Mouse (Mus musculus): ENCODE measurements around the gene Cenpp. TPM values are rescaled to one million over a fixed set of nuclear protein-coding genes. Genes with fewer than 3 reads are reported as not detected.

Cenpp gene
- total and polyA plus RNA-seq, 2 experiments from 2014 or later: 6.9 to 9.0 TPM

DNA sequence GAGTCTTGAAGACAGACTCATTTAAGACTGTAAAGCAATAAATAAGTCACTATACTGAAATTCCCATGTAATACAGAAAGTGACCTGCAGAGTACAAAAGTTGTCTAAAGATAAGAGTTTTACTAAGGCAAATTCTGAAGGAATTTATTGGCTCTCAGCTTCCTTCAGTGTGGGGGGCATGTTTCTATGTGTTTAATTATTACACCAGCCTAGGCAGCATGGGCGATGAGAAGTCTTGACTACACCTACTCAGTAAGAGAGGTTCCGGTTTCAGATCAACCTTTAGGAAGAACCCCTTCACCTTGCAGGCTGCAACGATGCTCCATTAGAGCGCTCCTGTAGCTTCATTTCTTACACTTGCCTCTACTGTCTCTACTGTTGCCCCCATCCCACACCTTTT is 121.9 kb downstream of the Cenpp start:
- ATAC-seq: no peak

GRCm38 (mm10) chr13:49526235-49526634 is 126.3 kb downstream of the Cenpp start:
- TF ChIP-seq CTCF (IDR thresholded peaks at IDR 0.05; ENCODE audit: low read depth): no peak
- Histone ChIP-seq H3K4me2 (ENCODE audit: low read depth) (no peak overlapping the region), H3K27me3 (ENCODE audit: insufficient read depth, low read length) (no peaks in the 10 kb centered on the region), H3K9me3 (ENCODE audit: low read length) (no peaks in the 10 kb centered on the region), H3K36me3 (ENCODE audit: insufficient read depth) (no peaks in the 10 kb centered on the region), H3K4me1 (ENCODE audit: insufficient read depth) (no peaks in the 10 kb centered on the region), H3K4me3 (ENCODE audit: low read depth, low read length) (no peak overlapping the region), H3K9ac (no peak overlapping the region), H3K27ac (ENCODE audit: low read depth, low read length) (no peak overlapping the region)
- ATAC-seq (no peak), DNase-seq (no peak)
- 69% methylated on average over 2 of the region's 2 CpGs for WGBS

More for the DNA sequence above, 121.9 kb downstream of the Cenpp start:
- Histone ChIP-seq H3K27ac (ENCODE audit: low read depth, low read length) (no peak overlapping the region), H3K27me3 (ENCODE audit: insufficient read depth, low read length) (no peaks in the 10 kb centered on the region), H3K9ac (no peak overlapping the region), H3K9me3 (ENCODE audit: low read length) (no peaks in the 10 kb centered on the region), H3K4me1 (ENCODE audit: insufficient read depth) (no peaks in the 10 kb centered on the region), H3K4me3 (ENCODE audit: low read depth, low read length) (no peak overlapping the region), H3K36me3 (ENCODE audit: insufficient read depth) (no peaks in the 10 kb centered on the region), H3K4me2 (ENCODE audit: low read depth) (no peak overlapping the region)
- no peak for TF ChIP-seq CTCF (IDR thresholded peaks at IDR 0.05; ENCODE audit: low read depth)
- no peak for DNase-seq
- WGBS: 98% methylated on average over 4 of the region's 4 CpGs

GRCm38 (mm10) chr13:49518761-49519160 is 133.8 kb downstream of the Cenpp start:
- Histone ChIP-seq H3K4me3 (ENCODE audit: low read depth, low read length) (no peak overlapping the region), H3K4me2 (ENCODE audit: low read depth) (no peak overlapping the region), H3K27me3 (ENCODE audit: insufficient read depth, low read length) (no peaks in the 10 kb centered on the region), H3K36me3 (ENCODE audit: insufficient read depth) (no peaks in the 10 kb centered on the region), H3K9ac (no peak overlapping the region), H3K4me1 (ENCODE audit: insufficient read depth) (no peaks in the 10 kb centered on the region), H3K27ac (ENCODE audit: low read depth, low read length) (no peak overlapping the region), H3K9me3 (ENCODE audit: low read length) (no peaks in the 10 kb centered on the region)
- TF ChIP-seq CTCF (IDR thresholded peaks at IDR 0.05; ENCODE audit: low read depth): no peak
- 27% methylated on average over 2 of the region's 2 CpGs for WGBS
- DNase-seq (no peak), ATAC-seq (no peak)

GRCm38 (mm10) chr13:49507176-49507575 is 145.4 kb downstream of the Cenpp start:
- 88% methylated on average over 3 of the region's 3 CpGs for WGBS
- no peaks in the 10 kb centered on the region for H3K36me3 ChIP-seq (ENCODE audit: insufficient read depth)
- no peaks in the 10 kb centered on the region for H3K27me3 ChIP-seq (ENCODE audit: insufficient read depth, low read length)
- no peak overlapping the region for H3K27ac ChIP-seq (ENCODE audit: low read depth, low read length)
- H3K4me2 ChIP-seq (ENCODE audit: low read depth): no peak overlapping the region
- H3K4me1 ChIP-seq (ENCODE audit: insufficient read depth): no peaks in the 10 kb centered on the region
- ATAC-seq: no peak
- TF ChIP-seq CTCF (IDR thresholded peaks at IDR 0.05; ENCODE audit: low read depth): no peak
- no peak overlapping the region for H3K4me3 ChIP-seq (ENCODE audit: low read depth, low read length)
- no peaks in the 10 kb centered on the region for H3K9me3 ChIP-seq (ENCODE audit: low read length)
- no peak overlapping the region for H3K9ac ChIP-seq
- DNase-seq: no peak

DNA sequence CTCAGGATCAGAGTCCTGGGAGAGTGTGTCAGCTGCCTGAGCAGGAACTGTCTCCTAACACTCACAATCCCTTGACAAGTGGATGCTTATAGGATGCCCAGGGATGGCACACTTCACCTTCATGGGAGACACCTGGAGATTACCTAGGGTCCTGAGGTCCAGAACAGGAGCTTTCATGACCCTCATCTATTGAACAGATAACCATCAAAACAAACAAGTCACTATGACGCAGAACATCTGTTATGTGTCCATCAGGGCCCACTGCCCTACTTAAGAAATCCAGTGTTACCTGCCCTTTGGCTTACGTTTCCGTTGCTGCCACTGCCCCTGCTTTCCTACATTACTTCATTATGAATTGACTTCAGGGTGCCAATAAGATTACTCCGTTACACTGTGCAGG is 146.8 kb downstream of the Cenpp start:
- H3K27ac ChIP-seq (ENCODE audit: low read depth, low read length): no peak overlapping the region
- no peak overlapping the region for H3K9ac ChIP-seq
- H3K27me3 ChIP-seq (ENCODE audit: insufficient read depth, low read length): no peaks in the 10 kb centered on the region
- H3K4me3 ChIP-seq (ENCODE audit: low read depth, low read length): no peak overlapping the region
- no peak for ATAC-seq
- DNase-seq: no peak
- no peaks in the 10 kb centered on the region for H3K4me1 ChIP-seq (ENCODE audit: insufficient read depth)
- no peaks in the 10 kb centered on the region for H3K36me3 ChIP-seq (ENCODE audit: insufficient read depth)
- TF ChIP-seq CTCF (IDR thresholded peaks at IDR 0.05; ENCODE audit: low read depth): no peak
- H3K9me3 ChIP-seq (ENCODE audit: low read length): no peaks in the 10 kb centered on the region
- H3K4me2 ChIP-seq (ENCODE audit: low read depth): no peak overlapping the region
- WGBS: 91% methylated on average over 4 of the region's 4 CpGs

- H3K9me3 ChIP-seq (ENCODE audit: low read length): no peaks in the 10 kb centered on the region
- WGBS: 38% methylated on average over 4 of the region's 4 CpGs
- ATAC-seq: no peak
- no peak within 1 kb of the TSS for H3K9ac ChIP-seq
- no peak for DNase-seq
- H3K27ac ChIP-seq (ENCODE audit: low read depth, low read length): no peak within 1 kb of the TSS
- H3K4me3 ChIP-seq (ENCODE audit: low read depth, low read length): no peak within 1 kb of the TSS
- no peak for TF ChIP-seq CTCF (IDR thresholded peaks at IDR 0.05; ENCODE audit: low read depth)
- H3K27me3 ChIP-seq (ENCODE audit: insufficient read depth, low read length): no peaks in the 10 kb centered on the region
- H3K4me1 ChIP-seq (ENCODE audit: insufficient read depth): no peaks in the 10 kb centered on the region
- no peak within 1 kb of the TSS for H3K4me2 ChIP-seq (ENCODE audit: low read depth)
- H3K36me3 ChIP-seq (ENCODE audit: insufficient read depth): no peaks in the 10 kb centered on the region
These were observed 148.1 kb downstream of the Cenpp start, which contains the start of gene Ecm2 for GRCm38 (mm10) chr13:49504510-49504909. TSS of gene Ecm2 (plus strand) at chr13:49504810.

DNA sequence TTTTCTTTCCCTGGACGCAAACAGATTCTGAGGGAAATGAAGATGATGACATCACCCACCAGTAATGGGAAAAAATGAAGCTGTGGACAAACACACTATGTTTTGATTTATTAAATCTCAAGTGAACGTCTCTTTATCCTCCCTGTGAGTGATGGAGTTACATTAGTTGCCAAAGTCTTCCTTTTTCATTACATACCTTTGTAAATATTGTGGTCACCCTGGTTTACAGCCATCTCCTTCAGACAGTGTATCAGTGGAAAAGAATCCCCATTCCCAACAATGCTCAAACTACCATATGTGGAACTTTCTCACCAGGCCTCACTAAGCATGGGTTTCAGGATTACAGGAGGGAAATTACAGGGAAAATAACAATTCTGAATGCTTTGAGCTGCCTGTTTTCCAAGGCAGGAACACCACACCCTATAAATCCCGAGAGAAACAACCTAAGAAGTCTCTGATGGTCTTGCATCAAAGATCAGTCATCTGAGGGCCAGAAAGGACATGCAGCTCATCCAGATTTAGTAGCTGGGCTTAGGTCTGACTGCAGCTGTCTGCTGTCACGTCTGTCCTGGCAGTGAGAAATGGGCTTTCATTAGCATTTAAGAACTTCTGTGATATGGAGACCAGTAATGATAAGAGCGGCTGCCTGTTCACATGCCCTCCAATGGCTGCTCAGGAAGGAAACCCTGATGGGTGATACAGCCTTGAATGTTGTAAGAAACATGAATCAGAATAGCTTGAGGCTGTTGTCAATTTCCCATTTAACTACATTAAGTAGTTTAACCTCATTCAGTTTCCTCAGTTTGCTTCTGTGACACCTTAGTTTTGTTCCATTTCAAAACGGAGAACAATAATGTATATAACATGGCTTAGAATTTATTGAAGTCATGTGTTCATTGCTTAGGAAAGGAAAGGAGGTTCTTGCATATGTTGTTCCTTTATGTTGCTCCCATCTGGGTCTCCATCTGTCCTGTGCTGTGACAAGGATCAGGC is 159.9 kb downstream of the Cenpp start, which contains the start of gene Tes3-ps:
Gene Tes3-ps (plus strand): TSS at position 943 of the 993 bp plus-strand sequence.
- H3K4me3 ChIP-seq (ENCODE audit: low read depth, low read length): no peak within 1 kb of the TSS
- no peaks in the 10 kb centered on the region for H3K9me3 ChIP-seq (ENCODE audit: low read length)
- WGBS: 79% methylated on average over 6 of the region's 6 CpGs
- DNase-seq: no peak
- H3K27ac ChIP-seq (ENCODE audit: low read depth, low read length): no peak within 1 kb of the TSS
- no peak for TF ChIP-seq CTCF (IDR thresholded peaks at IDR 0.05; ENCODE audit: low read depth)
- H3K9ac ChIP-seq: no peak within 1 kb of the TSS
- no peaks in the 10 kb centered on the region for H3K36me3 ChIP-seq (ENCODE audit: insufficient read depth)
- H3K4me2 ChIP-seq (ENCODE audit: low read depth): no peak within 1 kb of the TSS
- H3K4me1 ChIP-seq (ENCODE audit: insufficient read depth): no peaks in the 10 kb centered on the region
- no peak for ATAC-seq
- H3K27me3 ChIP-seq (ENCODE audit: insufficient read depth, low read length): no peaks in the 10 kb centered on the region

Measured in forebrain, postnatal 0 days (tissue).